Mouse (Mus musculus): ENCODE data around the gene 1110059E24Rik.

1110059E24Rik gene

DNA sequence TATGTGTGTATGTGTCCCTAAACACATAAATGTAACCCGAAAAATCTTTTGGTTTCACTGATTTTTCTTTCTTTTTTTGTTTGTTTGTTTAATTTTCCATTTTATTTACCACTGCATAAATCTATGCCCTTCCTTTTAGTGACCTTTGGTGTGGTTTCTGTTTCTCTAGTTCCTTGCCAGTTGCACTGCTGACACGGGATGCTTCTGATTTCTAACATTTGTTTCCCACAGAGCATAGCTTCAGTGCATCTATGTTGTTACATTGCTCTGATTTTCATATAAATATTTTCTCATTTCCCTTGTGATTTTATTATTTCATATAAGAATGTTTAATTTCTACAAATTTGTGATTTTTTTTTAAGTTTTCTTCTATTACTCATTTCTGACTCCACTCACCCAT lies 17.4 kb downstream of the 1110059E24Rik start:
- TF ChIP-seq GATA4 (IDR thresholded peaks at IDR 0.05; ENCODE audit: insufficient replicate concordance, low read length), result no peak

- TF ChIP-seq GATA4 (IDR thresholded peaks at IDR 0.05; ENCODE audit: insufficient replicate concordance, low read length), result no peak
These were observed 22.0 kb downstream of the 1110059E24Rik start for GRCm38 (mm10) chr19:21630656-21631331.

DNA sequence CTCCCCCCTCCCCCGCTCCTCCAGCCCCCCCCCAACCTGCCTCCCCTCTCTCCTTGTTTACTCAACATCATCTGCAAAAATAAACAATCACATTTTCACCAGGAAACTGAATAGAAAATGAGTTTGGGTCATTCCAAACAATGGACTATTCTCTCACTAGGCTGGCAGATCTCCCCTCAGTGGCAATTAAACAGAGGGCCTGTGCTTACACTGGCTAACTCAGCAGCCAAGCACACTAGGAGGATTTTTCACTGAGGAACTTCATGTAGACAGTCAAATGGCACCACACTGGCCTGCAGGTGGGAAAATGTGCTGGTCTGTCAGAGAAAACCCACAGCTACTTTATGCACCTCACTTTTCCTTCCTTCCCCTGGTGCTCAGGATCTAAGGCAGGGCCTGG lies 23.3 kb downstream of the 1110059E24Rik start:
- TF ChIP-seq GATA4 (IDR thresholded peaks at IDR 0.05; ENCODE audit: insufficient replicate concordance, low read length), result no peak

DNA sequence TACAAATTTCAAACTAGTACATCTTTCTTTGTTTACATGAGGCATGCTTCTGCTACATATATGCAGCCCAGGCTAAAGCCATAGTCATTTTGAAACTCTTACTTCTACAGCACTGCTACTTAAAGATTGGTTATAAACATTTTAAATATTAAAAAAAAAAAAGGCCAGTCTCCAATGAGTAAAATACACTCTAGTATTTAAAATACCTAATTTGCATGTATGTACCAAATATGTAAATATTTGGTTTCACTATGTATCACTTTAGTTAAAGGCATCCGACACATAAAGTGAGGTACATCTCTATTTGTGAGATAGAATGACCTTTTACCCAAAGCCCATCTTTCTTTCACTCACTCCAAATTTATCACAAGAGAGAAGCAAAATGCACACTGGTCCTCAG lies 23.7 kb downstream of the 1110059E24Rik start:
- TF ChIP-seq GATA4 (IDR thresholded peaks at IDR 0.05; ENCODE audit: insufficient replicate concordance, low read length), result no peak

- no peak for TF ChIP-seq GATA4 (IDR thresholded peaks at IDR 0.05; ENCODE audit: insufficient replicate concordance, low read length)
These were observed 26.3 kb downstream of the 1110059E24Rik start for GRCm38 (mm10) chr19:21626271-21626988.

- no peak for TF ChIP-seq GATA4 (IDR thresholded peaks at IDR 0.05; ENCODE audit: insufficient replicate concordance, low read length)
These were observed 28.6 kb downstream of the 1110059E24Rik start for GRCm38 (mm10) chr19:21624148-21624535.

GRCm38 (mm10) chr19:21623410-21624147 lies 29.2 kb downstream of the 1110059E24Rik start:
- TF ChIP-seq GATA4 (IDR thresholded peaks at IDR 0.05; ENCODE audit: insufficient replicate concordance, low read length), result no peak

- TF ChIP-seq GATA4 (IDR thresholded peaks at IDR 0.05; ENCODE audit: insufficient replicate concordance, low read length), result no peak
These were observed 37.0 kb downstream of the 1110059E24Rik start for GRCm38 (mm10) chr19:21615801-21616200.

- no peak for TF ChIP-seq GATA4 (IDR thresholded peaks at IDR 0.05; ENCODE audit: insufficient replicate concordance, low read length)
These were observed 40.8 kb downstream of the 1110059E24Rik start for GRCm38 (mm10) chr19:21611725-21612575.

DNA sequence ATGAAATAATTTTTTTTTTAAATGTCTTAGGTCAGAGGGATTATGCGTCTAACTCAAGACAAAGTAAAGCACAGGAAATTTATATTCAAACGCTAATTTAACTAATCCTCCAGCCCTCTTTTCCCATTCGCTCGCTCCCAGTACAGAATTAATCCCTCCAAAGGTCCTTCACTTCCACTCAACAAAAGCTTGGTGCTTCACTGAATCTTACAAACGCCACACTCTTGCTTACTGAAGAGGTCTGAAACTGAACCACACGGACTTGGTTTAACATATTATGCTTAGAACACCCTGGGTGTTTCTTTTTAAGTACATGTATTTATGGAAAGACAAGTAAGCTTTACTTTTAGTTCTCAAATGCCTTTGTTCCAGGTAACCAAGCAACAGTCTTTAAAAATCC lies 41.5 kb downstream of the 1110059E24Rik start:
- TF ChIP-seq GATA4 (IDR thresholded peaks at IDR 0.05; ENCODE audit: insufficient replicate concordance, low read length), result no peak

GRCm38 (mm10) chr19:21610240-21610639 lies 42.5 kb downstream of the 1110059E24Rik start:
- no peak for TF ChIP-seq GATA4 (IDR thresholded peaks at IDR 0.05; ENCODE audit: insufficient replicate concordance, low read length)

DNA sequence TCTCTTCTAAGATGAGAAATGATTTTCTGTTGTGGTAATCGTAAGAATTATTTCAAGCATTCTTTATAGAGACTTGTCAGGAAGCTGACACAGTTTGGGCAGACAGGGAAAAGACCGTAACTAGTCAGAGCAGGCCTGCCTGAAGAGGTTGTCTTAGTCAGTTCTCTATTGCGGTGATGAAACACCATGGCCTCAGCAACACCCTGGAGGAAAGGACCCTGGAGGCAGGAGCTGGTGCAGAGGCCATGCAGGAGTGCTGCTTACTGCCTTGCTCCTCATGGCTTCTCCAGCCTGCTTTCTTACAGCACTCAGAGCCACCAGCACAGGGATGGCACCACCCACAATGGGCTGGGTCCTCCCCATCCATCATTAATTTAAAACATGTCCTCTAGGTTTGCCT lies 47.5 kb downstream of the 1110059E24Rik start:
- no peak for TF ChIP-seq GATA4 (IDR thresholded peaks at IDR 0.05; ENCODE audit: insufficient replicate concordance, low read length)

GRCm38 (mm10) chr19:21603836-21604235 lies 48.9 kb downstream of the 1110059E24Rik start:
- TF ChIP-seq GATA4 (IDR thresholded peaks at IDR 0.05; ENCODE audit: insufficient replicate concordance, low read length), result no peak

- TF ChIP-seq GATA4 (IDR thresholded peaks at IDR 0.05; ENCODE audit: insufficient replicate concordance, low read length), result no peak
These were observed 51.2 kb downstream of the 1110059E24Rik start for GRCm38 (mm10) chr19:21601541-21602101.
